Mouse (Mus musculus): ENCODE results near the gene Spata5. TPM values are rescaled to one million over a fixed set of nuclear protein-coding genes. Genes with fewer than 3 reads are reported as not detected.

The Spata5 gene
- polyA plus RNA-seq (2017; shearing (Covaris generic)) = 42.9 TPM

GRCm38 (mm10) chr3:37419458-37419991, at the start of gene Spata5:
Spata5 (plus strand) TSS chr3:37419896.

GRCm38 (mm10) chr3:37420072-37420471, 376 bp downstream of the Spata5 start, which contains the start of gene Nudt6:
Nudt6 (minus strand) TSS chr3:37420211.

Other genes with a start within 250 kb of the Spata5 start
- 7.4 TPM for gene Il21, start 187.3 kb upstream of the Spata5 start, polyA plus RNA-seq (2017; shearing (Covaris generic))
- gene Bbs12, start 107.3 kb upstream of the Spata5 start, polyA plus RNA-seq (2017; shearing (Covaris generic)) = 6.5 TPM
- 1.0 TPM for gene Cetn4, start 107.2 kb upstream of the Spata5 start, polyA plus RNA-seq (2017; shearing (Covaris generic))
- 3.3 TPM for gene Fgf2, start 71.5 kb upstream of the Spata5 start, polyA plus RNA-seq (2017; shearing (Covaris generic))
- 22.3 TPM for gene Nudt6, start 315 bp downstream of the Spata5 start, polyA plus RNA-seq (2017; shearing (Covaris generic))
- gene Spry1, start 220.1 kb downstream of the Spata5 start, polyA plus RNA-seq (2017; shearing (Covaris generic)) = 10.0 TPM

Measured in CD4-positive, CD25-positive, alpha-beta regulatory T cell, adult 9 weeks (primary cell).